Mouse (Mus musculus) embryonic facial prominence, embryonic 15.5 days (tissue): ENCODE results near the gene Sec23a. TPM values are rescaled to one million over a fixed set of nuclear protein-coding genes. Genes with fewer than 3 reads are reported as not detected.

Source experiments
- ATAC-seq: fragments of 200-750 bp; cut with Nextera tagmentation; 2 replicates; pipeline ENCODE4 v1.8.0; 2017; ENCODE audit warnings: low read depth, moderate TSS enrichment; ENCODE audit not compliant: insufficient number of reproducible peaks, low FRiP score, low TSS enrichment
- H3K27ac ChIP-seq: fragments of 300-500 bp; sonication (generic); replicated peaks from 2 replicates; pipeline ENCODE4 v1.5.1; 2015; ENCODE audit warnings: mild to moderate bottlenecking, inconsistent platforms
- H3K27me3 ChIP-seq: fragments of 300-500 bp; sonication (generic); 2 replicates; pipeline ENCODE4 v1.6.1; 2015; ENCODE audit warnings: inconsistent platforms
- H3K36me3 ChIP-seq: fragments of 300-500 bp; sonication (generic); 2 replicates; pipeline ENCODE4 v1.6.1; 2015; ENCODE audit warnings: mild to moderate bottlenecking, inconsistent platforms
- H3K4me1 ChIP-seq: fragments of 300-500 bp; sonication (generic); 2 replicates; pipeline ENCODE4 v1.6.1; 2015; ENCODE audit warnings: inconsistent platforms
- H3K4me2 ChIP-seq: fragments of 300-500 bp; sonication (generic); replicated peaks from 2 replicates; pipeline ENCODE4 v1.6.1; 2015; ENCODE audit warnings: mild to moderate bottlenecking, inconsistent platforms
- H3K4me3 ChIP-seq: fragments of 300-500 bp; sonication (generic); replicated peaks from 2 replicates; pipeline ENCODE4 v1.5.1; 2015; ENCODE audit warnings: mild to moderate bottlenecking, inconsistent platforms
- H3K9ac ChIP-seq: fragments of 300-500 bp; sonication (generic); 2 replicates; pipeline ENCODE4 v1.6.1; 2015; ENCODE audit warnings: inconsistent platforms
- H3K9me3 ChIP-seq: fragments of 300-500 bp; sonication (generic); replicated peaks from 2 replicates; pipeline ENCODE4 v1.6.1; 2016; ENCODE audit warnings: inconsistent platforms
- WGBS: fragments of 180-500 bp; shearing (Covaris S2); methylation state at CpG from one replicate; pipeline ENCODE4 v1.1.7; 2015; 5-methylcytosine and 5-hydroxymethylcytosine counted together
- polyA plus RNA-seq: library from polyadenylated mRNA; unstranded; fragments of >200 nt; fragmentation: Nextera tagmentation; extraction: Ambion mirVana; gene quantifications from 2 replicates; pipeline ENCODE4 v1.2.1, GENCODE M21; 2015

Gene Sec23a
- polyA plus RNA-seq, 1 experiment from 2014 or later = 87.9 TPM

GRCm38 (mm10) chr12:58920775-58921174 lies 91.0 kb downstream of the Sec23a start:
- H3K27me3 ChIP-seq = no peaks in the 10 kb centered on the region
- WGBS = 76% methylated on average over 6 of the region's 6 CpGs
- no peaks in the 10 kb centered on the region for H3K4me1 ChIP-seq
- no peak overlapping the region for H3K9ac ChIP-seq
- no peak for ATAC-seq
- H3K4me3 ChIP-seq = no peak overlapping the region
- H3K4me2 ChIP-seq = no peak overlapping the region
- no peaks in the 10 kb centered on the region for H3K9me3 ChIP-seq
- H3K36me3 ChIP-seq = no peaks in the 10 kb centered on the region
- no peak overlapping the region for H3K27ac ChIP-seq

GRCm38 (mm10) chr12:58919516-58919915 lies 92.3 kb downstream of the Sec23a start:
- WGBS = 71% methylated on average over 3 of the region's 3 CpGs
- Histone ChIP-seq H3K4me1 (no peaks in the 10 kb centered on the region), H3K9ac (no peak overlapping the region), H3K4me2 (no peak overlapping the region), H3K27me3 (no peaks in the 10 kb centered on the region), H3K27ac (no peak overlapping the region), H3K4me3 (no peak overlapping the region), H3K9me3 (no peaks in the 10 kb centered on the region), H3K36me3 (no peaks in the 10 kb centered on the region)
- no peak for ATAC-seq

GRCm38 (mm10) chr12:58909826-58910225 lies 102.0 kb downstream of the Sec23a start:
- 72% methylated on average over 4 of the region's 4 CpGs for WGBS
- Histone ChIP-seq H3K27me3 (no peaks in the 10 kb centered on the region), H3K4me3 (no peak overlapping the region), H3K9ac (no peak overlapping the region), H3K27ac (no peak overlapping the region), H3K4me2 (no peak overlapping the region), H3K4me1 (no peaks in the 10 kb centered on the region), H3K36me3 (no peaks in the 10 kb centered on the region), H3K9me3 (no peaks in the 10 kb centered on the region)
- no peak for ATAC-seq

Other genes with a start within 250 kb of the Sec23a start
- 23.6 and 26.4 TPM in 2 replicates for gene Gemin2, start 1.4 kb upstream of the Sec23a start, polyA plus RNA-seq
- gene Trappc6b, start 49.5 kb upstream of the Sec23a start, polyA plus RNA-seq = 88.8 and 92.8 TPM in 2 replicates
- gene Pnn, start 54.9 kb upstream of the Sec23a start, polyA plus RNA-seq = 93.2 and 101 TPM in 2 replicates
- 58.2 and 59.0 TPM in 2 replicates for gene Mia2, start 83.8 kb upstream of the Sec23a start, polyA plus RNA-seq
- 7.9 and 9.4 TPM in 2 replicates for gene Fbxo33, start 207.7 kb upstream of the Sec23a start, polyA plus RNA-seq